Mouse (Mus musculus): ENCODE results near the gene Phldb2. TPM values are rescaled to one million over a fixed set of nuclear protein-coding genes. Genes with fewer than 3 reads are reported as not detected.

Phldb2 gene
- polyA plus RNA-seq, 1 experiment from 2014 or later = 37.2 TPM

- ATAC-seq (ENCODE audit: extremely low read depth, insufficient number of reproducible peaks, low FRiP score, low TSS enrichment) = no peak
- Histone ChIP-seq H3K4me2 (no peak overlapping the region), H3K36me3 (no peaks in the 10 kb centered on the region), H3K9me3 (no peaks in the 10 kb centered on the region), H3K9ac (no peak overlapping the region), H3K27ac (replicated peaks) (no peak overlapping the region), H3K4me1 (0 out of 2 replicates have a peak, but pooled peaks cover 2% of the 10 kb centered on the region), H3K27me3 (replicated peaks) (no peaks in the 10 kb centered on the region), H3K4me3 (no peak overlapping the region)
- WGBS = 85% methylated on average over 5 of the region's 5 CpGs
Observed at GRCm38 (mm10) chr16:45945649-45946048, 7.7 kb downstream of the Phldb2 start.

- Histone ChIP-seq H3K4me3 (no peak overlapping the region), H3K4me2 (no peak overlapping the region), H3K9me3 (no peaks in the 10 kb centered on the region), H3K36me3 (no peaks in the 10 kb centered on the region), H3K9ac (no peak overlapping the region), H3K27me3 (replicated peaks) (no peaks in the 10 kb centered on the region), H3K4me1 (0 out of 2 replicates have a peak, but pooled peaks cover 2% of the 10 kb centered on the region), H3K27ac (replicated peaks) (no peak overlapping the region)
- 62% methylated on average over 11 of the region's 11 CpGs for WGBS
- ATAC-seq (ENCODE audit: extremely low read depth, insufficient number of reproducible peaks, low FRiP score, low TSS enrichment) = no peak
Observed at GRCm38 (mm10) chr16:45945174-45945631, 8.2 kb downstream of the Phldb2 start.

GRCm38 (mm10) chr16:45942169-45942891 is 11.1 kb downstream of the Phldb2 start:
- no peak overlapping the region for H3K4me3 ChIP-seq
- H3K4me2 ChIP-seq = no peak overlapping the region
- H3K36me3 ChIP-seq = no peaks in the 10 kb centered on the region
- no peak overlapping the region for H3K27ac ChIP-seq (replicated peaks)
- H3K9me3 ChIP-seq = 0 out of 2 replicates have a peak, but pooled peaks cover 5% of the 10 kb centered on the region
- no peak overlapping the region for H3K9ac ChIP-seq
- 0 out of 2 replicates have a peak, but pooled peaks cover 2% of the 10 kb centered on the region for H3K4me1 ChIP-seq
- no peak for ATAC-seq (ENCODE audit: extremely low read depth, insufficient number of reproducible peaks, low FRiP score, low TSS enrichment)
- no peaks in the 10 kb centered on the region for H3K27me3 ChIP-seq (replicated peaks)
- WGBS = 69% methylated on average over 8 of the region's 8 CpGs

- 81% methylated on average over 2 of the region's 2 CpGs for WGBS
- no peak overlapping the region for H3K4me2 ChIP-seq
- H3K36me3 ChIP-seq = no peaks in the 10 kb centered on the region
- 0 out of 2 replicates have a peak, but pooled peaks cover 5% of the 10 kb centered on the region for H3K9me3 ChIP-seq
- 0 out of 2 replicates have a peak, but pooled peaks cover 2% of the 10 kb centered on the region for H3K4me1 ChIP-seq
- no peak overlapping the region for H3K4me3 ChIP-seq
- ATAC-seq (ENCODE audit: extremely low read depth, insufficient number of reproducible peaks, low FRiP score, low TSS enrichment) = no peak
- H3K9ac ChIP-seq = no peak overlapping the region
- H3K27me3 ChIP-seq (replicated peaks) = no peaks in the 10 kb centered on the region
- H3K27ac ChIP-seq (replicated peaks) = no peak overlapping the region
Observed at GRCm38 (mm10) chr16:45940701-45941100, 12.7 kb downstream of the Phldb2 start.

GRCm38 (mm10) chr16:45939436-45939835 is 14.0 kb downstream of the Phldb2 start:
- Histone ChIP-seq H3K9me3 (0 out of 2 replicates have a peak, but pooled peaks cover 5% of the 10 kb centered on the region), H3K36me3 (no peaks in the 10 kb centered on the region), H3K4me1 (no peaks in the 10 kb centered on the region), H3K27ac (replicated peaks) (no peak overlapping the region), H3K9ac (no peak overlapping the region), H3K27me3 (replicated peaks) (no peaks in the 10 kb centered on the region), H3K4me3 (no peak overlapping the region), H3K4me2 (no peak overlapping the region)
- WGBS = 85% methylated on average over 3 of the region's 3 CpGs
- no peak for ATAC-seq (ENCODE audit: extremely low read depth, insufficient number of reproducible peaks, low FRiP score, low TSS enrichment)

- no peaks in the 10 kb centered on the region for H3K36me3 ChIP-seq
- H3K4me2 ChIP-seq = no peak overlapping the region
- 0 out of 2 replicates have a peak, but pooled peaks cover 5% of the 10 kb centered on the region for H3K9me3 ChIP-seq
- no peak for ATAC-seq (ENCODE audit: extremely low read depth, insufficient number of reproducible peaks, low FRiP score, low TSS enrichment)
- no peaks in the 10 kb centered on the region for H3K27me3 ChIP-seq (replicated peaks)
- H3K4me3 ChIP-seq = no peak overlapping the region
- H3K27ac ChIP-seq (replicated peaks) = no peak overlapping the region
- WGBS = 53% methylated on average over 2 of the region's 2 CpGs
- no peaks in the 10 kb centered on the region for H3K4me1 ChIP-seq
- no peak overlapping the region for H3K9ac ChIP-seq
Observed at GRCm38 (mm10) chr16:45937381-45937780, 16.0 kb downstream of the Phldb2 start.

- H3K9ac ChIP-seq = no peak overlapping the region
- H3K27ac ChIP-seq (replicated peaks) = peak overlapping the region; percentile 17; the same call in 1 of the 2 replicates
- ATAC-seq (ENCODE audit: extremely low read depth, insufficient number of reproducible peaks, low FRiP score, low TSS enrichment) = no peak
- no peaks in the 10 kb centered on the region for H3K36me3 ChIP-seq
- no peak overlapping the region for H3K4me2 ChIP-seq
- 0 out of 2 replicates have a peak, but pooled peaks cover 5% of the 10 kb centered on the region for H3K9me3 ChIP-seq
- WGBS = 68% methylated on average over 2 of the region's 2 CpGs
- H3K27me3 ChIP-seq (replicated peaks) = no peaks in the 10 kb centered on the region
- no peak overlapping the region for H3K4me3 ChIP-seq
- H3K4me1 ChIP-seq = no peaks in the 10 kb centered on the region
Observed at GRCm38 (mm10) chr16:45936521-45936920, 16.9 kb downstream of the Phldb2 start.

GRCm38 (mm10) chr16:45935956-45936483 is 17.4 kb downstream of the Phldb2 start:
- WGBS = 68% methylated on average over 3 of the region's 3 CpGs
- Histone ChIP-seq H3K4me3 (no peak overlapping the region), H3K27ac (replicated peaks) (peak overlapping the region; percentile 37; the same call in 1 of the 2 replicates), H3K4me2 (no peak overlapping the region), H3K36me3 (no peaks in the 10 kb centered on the region), H3K9me3 (0 out of 2 replicates have a peak, but pooled peaks cover 5% of the 10 kb centered on the region), H3K27me3 (replicated peaks) (no peaks in the 10 kb centered on the region), H3K9ac (no peak overlapping the region), H3K4me1 (no peaks in the 10 kb centered on the region)
- ATAC-seq (ENCODE audit: extremely low read depth, insufficient number of reproducible peaks, low FRiP score, low TSS enrichment) = no peak

- Histone ChIP-seq H3K9me3 (0 out of 2 replicates have a peak, but pooled peaks cover 5% of the 10 kb centered on the region), H3K4me1 (peaks cover 7% of the 10 kb centered on the region), H3K9ac (no peak overlapping the region), H3K27ac (replicated peaks) (0 out of 2 replicates have a peak overlapping the region, but pooled peaks have one; percentile 28), H3K27me3 (replicated peaks) (no peaks in the 10 kb centered on the region), H3K36me3 (no peaks in the 10 kb centered on the region), H3K4me2 (no peak overlapping the region), H3K4me3 (no peak overlapping the region)
- no peak for ATAC-seq (ENCODE audit: extremely low read depth, insufficient number of reproducible peaks, low FRiP score, low TSS enrichment)
- 42% methylated on average over 2 of the region's 2 CpGs for WGBS
Observed at GRCm38 (mm10) chr16:45934721-45935407, 18.5 kb downstream of the Phldb2 start.

GRCm38 (mm10) chr16:45930308-45930707 is 23.1 kb downstream of the Phldb2 start:
- no peak for ATAC-seq (ENCODE audit: extremely low read depth, insufficient number of reproducible peaks, low FRiP score, low TSS enrichment)
- Histone ChIP-seq H3K9ac (no peak overlapping the region), H3K9me3 (no peaks in the 10 kb centered on the region), H3K36me3 (no peaks in the 10 kb centered on the region), H3K4me3 (no peak overlapping the region), H3K4me2 (no peak overlapping the region), H3K27ac (replicated peaks) (no peak overlapping the region), H3K4me1 (peaks cover 23% of the 10 kb centered on the region), H3K27me3 (replicated peaks) (no peaks in the 10 kb centered on the region)
- 66% methylated on average over 3 of the region's 3 CpGs for WGBS

GRCm38 (mm10) chr16:45928090-45928489 is 25.3 kb downstream of the Phldb2 start:
- H3K9me3 ChIP-seq = no peaks in the 10 kb centered on the region
- H3K9ac ChIP-seq = no peak overlapping the region
- H3K27me3 ChIP-seq (replicated peaks) = no peaks in the 10 kb centered on the region
- H3K4me1 ChIP-seq = peaks cover 44% of the 10 kb centered on the region
- whole genome bisulfite sequencing = 32% methylated on average over 4 of the region's 4 CpGs
- no peak overlapping the region for H3K4me3 ChIP-seq
- H3K36me3 ChIP-seq = no peaks in the 10 kb centered on the region
- no peak overlapping the region for H3K27ac ChIP-seq (replicated peaks)
- H3K4me2 ChIP-seq = no peak overlapping the region
- ATAC-seq (ENCODE audit: extremely low read depth, insufficient number of reproducible peaks, low FRiP score, low TSS enrichment) = no peak

Measured in heart, embryonic 13.5 days (tissue).